Mouse (Mus musculus): ENCODE data around the gene Rnf151.
"Not testable (repeated sequence)": the region's sequence is repeated elsewhere in the genome, so short reads cannot be mapped to it uniquely, and the experiment has no call there.

Rnf151 gene

GRCm38 (mm10) chr17:24732233-24732935 is 14.5 kb upstream of the Rnf151 start:
- DNase-seq = peak; percentile 5

GRCm38 (mm10) chr17:24730787-24731186 is 12.9 kb upstream of the Rnf151 start:
- peak; percentile 6 for DNase-seq

- DNase-seq = peak; percentile 39
These were observed 11.2 kb upstream of the Rnf151 start for GRCm38 (mm10) chr17:24729067-24729466.

- DNase-seq = peak; percentile 9
These were observed 10.3 kb upstream of the Rnf151 start for GRCm38 (mm10) chr17:24728184-24728583.

GRCm38 (mm10) chr17:24727618-24728017 is 9.8 kb upstream of the Rnf151 start, which contains the start of gene Rpl3l:
Gene Rpl3l, plus strand, starts transcription at chr17:24727820.
- peak; percentile 5 for DNase-seq

- DNase-seq = no peak
These were observed 8.0 kb upstream of the Rnf151 start for GRCm38 (mm10) chr17:24725637-24726390.

GRCm38 (mm10) chr17:24724184-24724583 is 6.3 kb upstream of the Rnf151 start, which contains the start of gene Ndufb10:
Gene Ndufb10, minus strand, starts transcription at chr17:24724478.
- DNase-seq = peak; percentile 99

- DNase-seq = no peak
These were observed 6.0 kb upstream of the Rnf151 start for GRCm38 (mm10) chr17:24723881-24724180.

- DNase-seq = peak; percentile 6
These were observed 5.4 kb upstream of the Rnf151 start for GRCm38 (mm10) chr17:24723122-24723880.

- peak; percentile 8 for DNase-seq
These were observed 4.5 kb upstream of the Rnf151 start for GRCm38 (mm10) chr17:24722220-24722924.

GRCm38 (mm10) chr17:24721383-24721955 is 3.6 kb upstream of the Rnf151 start:
- DNase-seq = peak; percentile 6

- peak; percentile 8 for DNase-seq
These were observed 2.8 kb upstream of the Rnf151 start for GRCm38 (mm10) chr17:24720616-24721015.

- DNase-seq = peak; percentile 99
These were observed 1.8 kb upstream of the Rnf151 start for GRCm38 (mm10) chr17:24719494-24720222.

GRCm38 (mm10) chr17:24718938-24719337 is 1.1 kb upstream of the Rnf151 start:
- not testable (repeated sequence) for DNase-seq

- peak; percentile 7 for DNase-seq
These were observed 1.6 kb downstream of the Rnf151 start for GRCm38 (mm10) chr17:24716166-24716682.

- no peak for DNase-seq
These were observed 2.3 kb downstream of the Rnf151 start for GRCm38 (mm10) chr17:24715556-24715955.

GRCm38 (mm10) chr17:24708646-24709045 is 9.2 kb downstream of the Rnf151 start:
- DNase-seq = no peak

GRCm38 (mm10) chr17:24707801-24708425 is 9.9 kb downstream of the Rnf151 start:
- no peak for DNase-seq

- DNase-seq = peak; percentile 97
These were observed 10.7 kb downstream of the Rnf151 start, which contains the start of gene Tbl3 for GRCm38 (mm10) chr17:24706982-24707800. Gene Tbl3, minus strand, starts transcription at chr17:24707660.

- DNase-seq = no peak
These were observed 12.0 kb downstream of the Rnf151 start for GRCm38 (mm10) chr17:24705821-24706220.

Data from kidney, postnatal 10 days (tissue).